Mouse (Mus musculus) thymus, adult 2 months (tissue): ENCODE results near the gene Abhd12. TPM values are rescaled to one million over a fixed set of nuclear protein-coding genes. Genes with fewer than 3 reads are reported as not detected.
"Not testable (repeated sequence)": the region's sequence is repeated elsewhere in the genome, so short reads cannot be mapped to it uniquely, and the experiment has no call there.

ENCODE experiments used
- DNase-seq: peaks from one replicate; pipeline ENCODE4 v3.0.0; 2021
- H3K27ac ChIP-seq: fragments of 200-500 bp; 2 replicates; pipeline ENCODE4 v1.5.1; 2012; ENCODE audit warnings: low read length, control low read depth; ENCODE audit not compliant: control insufficient read depth, insufficient read depth
- H3K27me3 ChIP-seq: fragments of 200-500 bp; 2 replicates; pipeline ENCODE4 v1.6.1; 2012; ENCODE audit warnings: mild to moderate bottlenecking, low read length, moderate library complexity, mixed read lengths; ENCODE audit not compliant: control insufficient read depth, insufficient read depth
- H3K36me3 ChIP-seq: fragments of 200-500 bp; 2 replicates; pipeline ENCODE4 v1.6.1; 2012; ENCODE audit warnings: mild to moderate bottlenecking, low read length, moderate library complexity; ENCODE audit not compliant: control insufficient read depth, insufficient read depth
- H3K4me1 ChIP-seq: fragments of 200-500 bp; replicated peaks from 2 replicates; pipeline ENCODE4 v1.6.1; 2012; ENCODE audit warnings: low read length; ENCODE audit not compliant: control insufficient read depth, insufficient read depth
- H3K4me3 ChIP-seq: fragments of 200-500 bp; 2 replicates; pipeline ENCODE4 v1.5.1; 2012; ENCODE audit warnings: mild to moderate bottlenecking, low read length, control low read depth, moderate library complexity; ENCODE audit not compliant: control insufficient read depth, insufficient read depth
- CTCF ChIP-seq: fragments of 200-500 bp; IDR thresholded peaks from 2 replicates; pipeline ENCODE4 v1.5.1; 2012; ENCODE audit warnings: mild to moderate bottlenecking, control low read depth, low read length, moderate library complexity, borderline replicate concordance; ENCODE audit not compliant: control insufficient read depth, poor library complexity, insufficient read depth; ENCODE audit errors: extremely low read depth
- POLR2A ChIP-seq: fragments of 200-500 bp; IDR thresholded peaks from 2 replicates; pipeline ENCODE4 v1.6.1; 2012; ENCODE audit warnings: mild to moderate bottlenecking, low read length, control low read depth, moderate library complexity; ENCODE audit not compliant: control insufficient read depth, poor library complexity, insufficient read depth; ENCODE audit errors: extremely low read depth
- WGBS: fragments of 180-500 bp; shearing (Covaris S2); methylation state at CpG from one replicate; pipeline ENCODE4 v1.1.7; 2018; 5-methylcytosine and 5-hydroxymethylcytosine counted together
- polyA plus RNA-seq: library from polyadenylated mRNA; depleted of rRNA; stranded (reverse); fragments of >200 nt; gene quantifications from 2 replicates; pipeline ENCODE4 v1.2.3, GENCODE M21; 2012; rRNA removed

Abhd12 gene
- polyA plus RNA-seq, result 48.4 and 63.0 TPM in 2 replicates

DNA sequence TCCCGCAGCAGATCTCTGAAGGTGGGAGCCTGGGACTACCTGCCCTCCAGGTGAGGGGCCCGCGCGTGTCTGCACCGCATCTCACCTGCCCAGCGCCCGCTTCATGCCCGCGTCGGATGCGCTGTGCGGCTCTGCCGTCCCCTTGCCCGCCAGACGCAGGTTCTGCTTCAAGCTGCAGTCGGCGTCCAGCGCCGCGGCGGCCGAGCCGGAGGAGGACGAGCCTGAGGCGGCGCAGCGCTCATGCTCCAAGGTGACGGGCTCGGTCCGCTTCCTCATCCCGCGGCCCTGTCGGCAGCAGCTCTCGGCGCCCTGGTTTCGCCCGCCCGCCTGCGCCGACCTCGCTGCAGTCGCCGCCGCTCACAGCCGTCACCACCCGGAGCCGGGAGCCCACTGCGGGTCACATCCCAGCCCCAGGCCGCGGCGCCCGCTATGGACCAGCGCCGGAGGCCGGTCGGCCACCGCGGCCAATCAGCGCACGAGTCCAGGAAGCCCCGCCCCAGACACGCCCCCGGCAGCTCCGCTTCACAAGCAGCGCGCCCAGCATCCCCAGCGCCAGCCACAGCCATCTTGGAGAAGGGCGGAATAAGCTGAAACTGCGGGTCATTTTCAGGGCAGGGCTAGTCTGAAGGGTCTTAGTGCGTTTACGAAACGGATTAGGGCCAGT, at the start of gene Abhd12:
Gene Abhd12, minus strand, starts transcription at position 470 of the 664 bp plus-strand sequence.
- peak; percentile 98 for DNase-seq
- under 1% methylated on average over 72 of the region's 72 CpGs for WGBS

DNA sequence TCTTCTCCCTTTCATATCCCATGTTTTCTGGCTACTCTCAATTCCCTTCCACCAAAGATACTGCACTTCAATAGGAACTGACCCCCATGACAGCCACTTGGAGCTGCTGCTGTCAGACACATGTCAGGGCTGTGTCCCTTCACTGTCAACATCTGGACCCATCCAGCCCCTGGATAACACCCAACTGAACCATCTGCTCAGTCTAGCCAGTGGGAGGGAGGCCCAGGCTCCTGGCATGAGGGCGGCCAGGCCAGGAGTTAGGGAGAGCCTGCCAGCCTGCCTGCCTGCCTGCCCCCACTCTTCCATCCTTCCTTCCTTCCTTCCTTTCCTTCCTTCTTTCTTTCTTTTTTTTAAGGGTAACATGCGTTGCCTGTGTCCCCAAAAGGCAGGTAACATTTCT, 46.7 kb upstream of the Abhd12 start:
- H3K36me3 ChIP-seq, result no peaks in the 10 kb centered on the region
- H3K4me1 ChIP-seq, result no peaks in the 10 kb centered on the region
- DNase-seq, result no peak
- no peak overlapping the region for H3K4me3 ChIP-seq
- no peaks in the 10 kb centered on the region for H3K27me3 ChIP-seq
- H3K27ac ChIP-seq, result no peak overlapping the region
- WGBS, result 82% methylated on average over 2 of the region's 2 CpGs
- TF ChIP-seq CTCF (no peak), POLR2A (no peak)

More for the DNA sequence above, at the start of gene Abhd12:
- peak; percentile 81 for TF ChIP-seq POLR2A
- TF ChIP-seq CTCF, result no peak
- Histone ChIP-seq H3K36me3 (no peaks in the 10 kb centered on the region), H3K4me1 (peaks cover 7% of the 10 kb centered on the region), H3K4me3 (peak within 1 kb of the TSS; percentile 83), H3K27me3 (no peaks in the 10 kb centered on the region), H3K27ac (peak within 1 kb of the TSS; percentile 61)

DNA sequence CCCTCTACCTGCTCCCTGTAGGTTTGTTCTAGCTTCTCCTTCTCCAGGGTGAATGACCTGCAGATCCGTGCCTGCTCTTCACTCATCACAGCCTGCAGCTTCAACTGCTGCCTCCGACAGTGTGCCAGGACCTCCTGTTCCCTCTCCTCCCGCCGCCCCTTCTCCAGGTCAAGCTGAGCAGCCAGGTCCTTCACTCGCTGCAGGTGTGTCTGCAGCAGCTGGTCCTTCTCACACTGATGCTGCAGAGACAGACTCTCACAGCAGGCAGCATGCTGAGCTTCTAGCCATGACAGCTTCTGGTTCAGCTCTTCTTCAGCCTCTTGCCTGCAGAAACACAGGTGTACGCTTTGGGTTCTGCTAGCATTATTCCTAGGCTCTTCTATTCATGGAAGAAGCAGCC, 45.5 kb upstream of the Abhd12 start:
- Histone ChIP-seq H3K36me3 (no peaks in the 10 kb centered on the region), H3K4me1 (no peaks in the 10 kb centered on the region), H3K27me3 (no peaks in the 10 kb centered on the region), H3K27ac (no peak overlapping the region), H3K4me3 (no peak overlapping the region)
- no peak for DNase-seq
- 93% methylated on average over 6 of the region's 6 CpGs for WGBS
- TF ChIP-seq POLR2A, result no peak
- TF ChIP-seq CTCF, result no peak

DNA sequence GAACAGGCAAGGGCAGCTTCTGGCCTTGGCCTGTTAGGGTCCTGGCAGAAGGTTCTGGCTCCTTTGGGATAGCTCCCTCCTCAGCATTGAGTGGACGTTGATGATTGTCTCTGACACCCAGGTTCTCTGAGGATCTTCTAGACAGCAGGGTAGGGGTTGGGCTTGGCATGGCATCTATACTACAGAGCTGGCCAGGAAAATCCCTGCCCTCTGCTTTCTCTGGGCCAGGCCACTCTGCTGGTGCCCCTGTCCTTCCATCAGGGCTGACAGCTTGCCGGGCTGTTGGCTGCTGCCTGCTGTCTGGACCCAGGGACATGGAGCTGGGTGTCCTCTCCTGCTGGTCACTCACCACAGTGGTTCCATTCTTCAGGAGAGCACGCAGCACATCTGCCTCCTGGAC, 45.1 kb upstream of the Abhd12 start:
- no peak overlapping the region for H3K4me3 ChIP-seq

DNA sequence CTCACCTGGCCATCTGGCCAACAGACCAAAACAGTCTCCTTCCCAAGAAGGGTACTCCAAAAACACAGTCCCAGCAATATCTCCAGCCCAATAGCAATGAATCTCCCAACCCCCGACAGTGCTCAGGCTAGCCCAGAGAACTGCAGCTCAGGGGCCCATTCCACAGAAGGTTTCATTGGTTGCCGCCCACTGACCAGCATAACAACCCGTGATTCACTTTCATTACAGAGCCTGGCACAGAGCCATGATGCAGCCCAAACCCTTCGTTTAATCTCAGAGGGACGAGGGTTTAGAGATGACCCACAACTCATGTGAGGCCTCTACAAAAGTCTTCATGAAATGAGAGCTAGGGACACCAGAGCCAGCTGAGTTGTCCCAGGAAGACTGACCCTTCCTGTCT, 44.2 kb upstream of the Abhd12 start:
- TF ChIP-seq CTCF (no peak), POLR2A (no peak)
- no peak for DNase-seq
- Histone ChIP-seq H3K27me3 (no peaks in the 10 kb centered on the region), H3K4me3 (no peak overlapping the region), H3K27ac (no peak overlapping the region), H3K36me3 (no peaks in the 10 kb centered on the region), H3K4me1 (no peaks in the 10 kb centered on the region)
- 87% methylated on average over 5 of the region's 5 CpGs for WGBS

More for the DNA sequence above, 45.1 kb upstream of the Abhd12 start:
- no peak for DNase-seq
- no peaks in the 10 kb centered on the region for H3K27me3 ChIP-seq
- H3K4me1 ChIP-seq, result no peaks in the 10 kb centered on the region
- H3K27ac ChIP-seq, result no peak overlapping the region
- no peaks in the 10 kb centered on the region for H3K36me3 ChIP-seq
- WGBS, result 97% methylated on average over 3 of the region's 3 CpGs
- no peak for TF ChIP-seq POLR2A
- no peak for TF ChIP-seq CTCF

DNA sequence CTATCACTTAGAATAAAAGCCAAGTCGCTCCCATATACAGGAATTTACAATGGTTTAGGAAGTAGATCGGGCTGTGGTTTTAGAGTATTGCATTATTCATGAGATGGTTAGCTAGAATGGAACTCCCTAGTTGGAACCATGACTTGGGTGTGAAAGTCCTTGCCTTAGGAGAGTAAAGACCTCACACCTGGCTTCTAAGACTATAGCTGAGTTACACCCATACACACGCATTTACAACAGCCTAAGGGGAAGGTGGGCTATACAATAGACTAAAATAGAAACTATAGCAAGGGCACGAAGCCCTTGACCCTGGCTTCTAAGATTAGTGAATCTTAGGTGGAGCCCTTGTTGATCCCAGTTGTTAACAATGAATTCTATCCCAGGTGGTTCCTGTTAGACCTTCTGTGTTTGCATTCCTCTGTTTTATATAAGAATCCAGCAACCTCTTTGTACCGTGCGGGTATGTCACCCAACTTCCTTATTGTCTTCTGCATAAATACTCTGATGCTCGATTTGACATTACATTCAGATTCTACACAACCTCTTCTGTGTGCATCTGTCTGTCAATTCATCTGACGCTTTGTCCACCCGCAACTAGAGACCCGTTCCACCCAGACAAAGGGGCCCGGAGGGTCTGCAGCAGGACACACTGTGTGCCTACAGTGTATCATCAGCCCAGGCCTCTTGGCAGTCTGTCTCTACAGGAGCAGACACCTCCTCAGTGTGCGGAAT, 43.5 kb upstream of the Abhd12 start:
- H3K36me3 ChIP-seq, H3K4me3 ChIP-seq, H3K27ac ChIP-seq, DNase-seq, H3K27me3 ChIP-seq, H3K4me1 ChIP-seq: not testable (repeated sequence)
- 94% methylated on average over 12 of the region's 12 CpGs for WGBS

DNA sequence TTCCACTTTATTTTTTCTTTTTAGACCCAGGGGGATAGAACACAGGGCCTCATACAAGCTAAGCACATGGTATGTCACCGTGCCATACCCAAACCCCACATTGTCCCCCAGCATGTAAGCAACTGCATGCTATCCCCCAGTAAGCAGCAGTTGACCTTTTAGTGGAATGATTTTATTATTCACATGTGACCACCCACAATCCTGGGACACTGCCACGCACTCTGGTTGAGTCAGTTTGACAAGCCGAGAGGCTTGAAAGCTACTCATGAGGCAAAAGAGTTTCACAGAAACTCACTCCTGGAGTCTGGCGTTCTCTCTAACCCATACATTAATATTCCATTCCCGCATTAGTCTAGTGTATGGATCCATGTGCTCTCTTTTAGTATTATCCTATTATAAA, 42.8 kb upstream of the Abhd12 start:
- not testable (repeated sequence) for DNase-seq, H3K4me3 ChIP-seq, H3K27ac ChIP-seq, H3K27me3 ChIP-seq, H3K4me1 ChIP-seq, H3K36me3 ChIP-seq
- WGBS, result 95% methylated on average over 5 of the region's 5 CpGs
